Mouse (Mus musculus) adrenal gland (tissue): ENCODE results near the gene Olfr53.
"Not testable (repeated sequence)": the region's sequence is repeated elsewhere in the genome, so short reads cannot be mapped to it uniquely, and the experiment has no call there.

Experiments used
- intact Hi-C: fragments of 180-260 bp; cut with DNase I; formaldehyde crosslinking; loops from one replicate; pipeline ENCODE4 v1.15.1; 2025
- long read RNA-seq, 2 experiments: library from polyadenylated mRNA; unstranded; transcript quantifications; one replicate each; pipeline ENCODE4 v2.0.0; 2020; ENCODE audit warnings: borderline replicate concordance in 1 of 2; ENCODE audit not compliant: insufficient replicate concordance in 1 of 2

Gene Olfr53
- long read RNA-seq, experiment 1, result 0 reads
- long read RNA-seq, experiment 2, result 0 reads

DNA sequence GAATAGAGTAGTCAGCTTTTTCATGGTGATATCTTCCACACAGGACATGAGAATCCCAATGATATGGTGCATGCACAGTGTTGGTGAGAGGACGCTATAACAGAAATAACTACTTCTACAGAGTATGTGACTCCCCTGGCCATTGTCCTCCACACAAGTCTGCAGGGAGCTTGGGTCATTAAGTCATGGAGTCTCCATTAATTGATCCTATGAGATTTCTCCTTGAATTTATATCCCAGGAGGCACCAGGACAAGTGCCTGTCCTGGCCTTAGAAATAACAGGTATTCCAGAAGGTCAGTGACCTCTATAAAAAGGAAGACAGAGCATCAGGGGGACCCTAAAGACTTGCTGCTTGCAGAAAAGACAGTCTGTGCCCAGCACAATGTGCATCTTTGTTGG, at the start of gene Olfr53:
Gene Olfr53, plus strand, starts transcription at position 301 of the 400 bp plus-strand sequence.
- intact Hi-C loops, result no loop called here

DNA sequence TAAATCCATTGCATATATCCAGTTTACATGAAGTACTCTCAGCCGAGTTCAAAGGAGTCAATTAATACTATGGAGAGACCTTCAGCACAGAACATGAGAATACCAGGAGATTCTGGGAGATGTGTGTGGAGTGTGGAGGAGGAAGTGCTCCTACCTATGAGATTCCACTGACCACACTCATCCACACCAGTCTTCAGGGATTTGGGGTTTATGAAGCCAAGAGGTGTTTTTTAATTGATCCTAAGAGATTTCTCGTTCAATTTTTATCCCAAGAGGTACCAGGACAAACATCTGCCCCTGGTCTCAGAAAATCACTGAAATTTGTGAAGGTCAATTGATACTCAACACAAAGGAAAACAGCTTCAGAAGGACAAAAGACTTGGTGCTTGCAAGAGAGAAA, 45.3 kb upstream of the Olfr53 start, which contains the start of gene Olfr46:
Gene Olfr46, plus strand, starts transcription at position 301 of the 400 bp plus-strand sequence.
- intact Hi-C loops, result not testable (repeated sequence)

DNA sequence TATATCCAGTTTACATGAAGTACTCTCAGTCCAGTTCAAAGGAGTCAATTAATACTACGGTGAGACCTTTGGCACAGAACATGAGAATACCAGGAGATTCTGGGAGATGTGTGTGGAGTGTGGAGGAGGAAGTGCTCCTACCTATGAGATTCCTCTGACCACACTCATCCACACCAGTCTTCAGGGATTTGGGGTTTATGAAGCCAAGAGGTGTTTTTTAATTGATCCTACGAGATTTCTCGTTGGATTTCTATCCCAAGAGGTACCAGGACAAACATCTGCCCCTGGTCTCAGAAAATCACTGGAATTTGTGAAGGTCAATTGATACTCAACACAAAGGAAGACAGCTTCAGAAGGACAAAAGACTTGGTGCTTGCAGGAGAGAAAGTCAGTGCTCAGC, 17.6 kb upstream of the Olfr53 start, which contains the start of gene Olfr61:
Gene Olfr61, plus strand, starts transcription at position 301 of the 400 bp plus-strand sequence.
- intact Hi-C loops, result not testable (repeated sequence)

DNA sequence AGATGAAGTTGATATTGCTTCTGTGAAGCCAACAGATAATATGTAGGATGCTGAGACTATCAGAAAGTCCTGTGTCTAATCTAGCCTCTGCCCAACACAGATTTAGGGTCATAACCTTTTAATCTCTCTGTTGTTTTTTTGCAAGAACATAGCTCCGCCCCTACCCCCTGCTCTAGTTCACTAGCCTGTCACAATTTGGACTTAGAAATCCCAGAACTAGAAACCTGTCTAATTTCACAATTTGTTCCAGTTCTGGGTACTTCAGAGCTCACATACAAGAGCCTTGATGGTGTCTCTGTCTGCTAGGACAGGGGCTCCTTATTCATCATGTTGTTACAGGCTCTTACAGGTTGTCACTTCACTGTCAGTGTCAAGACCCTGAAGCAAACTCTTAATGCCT, 15.7 kb upstream of the Olfr53 start:
- intact Hi-C loops, result no loop called here

GRCm38 (mm10) chr7:140659630-140660029, 13.4 kb downstream of the Olfr53 start, which contains the start of gene Olfr539:
TSS of gene Olfr539 (plus strand) at chr7:140659930.
- intact Hi-C loops, result loop anchor here (5.0 kb wide), 1 partner anchor 33 kb away; no protein-coding TSS in a partner anchor

- intact Hi-C loops, result not testable (repeated sequence)
Measured at GRCm38 (mm10) chr7:140670693-140671092, 24.4 kb downstream of the Olfr53 start.

DNA sequence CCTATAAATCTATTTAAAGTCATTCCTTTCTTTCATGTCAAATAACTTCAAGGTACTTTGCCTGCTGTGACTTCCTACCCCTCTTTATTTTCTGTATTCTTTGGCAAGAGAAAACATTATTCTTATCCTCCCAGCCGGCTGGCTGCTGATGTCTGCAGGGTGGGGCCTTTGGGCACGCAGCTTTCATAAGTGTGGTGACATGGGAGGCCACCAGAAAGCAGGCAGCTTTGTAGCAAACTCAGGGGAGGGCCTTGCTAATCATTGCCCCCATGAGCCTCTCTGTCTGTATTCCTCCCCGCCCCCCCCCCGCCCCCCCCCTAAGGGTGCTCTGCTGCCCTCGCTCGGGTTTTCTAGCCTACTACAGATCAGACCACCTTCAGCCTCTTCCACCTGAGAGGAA, 29.6 kb downstream of the Olfr53 start:
- intact Hi-C loops, result no loop called here

DNA sequence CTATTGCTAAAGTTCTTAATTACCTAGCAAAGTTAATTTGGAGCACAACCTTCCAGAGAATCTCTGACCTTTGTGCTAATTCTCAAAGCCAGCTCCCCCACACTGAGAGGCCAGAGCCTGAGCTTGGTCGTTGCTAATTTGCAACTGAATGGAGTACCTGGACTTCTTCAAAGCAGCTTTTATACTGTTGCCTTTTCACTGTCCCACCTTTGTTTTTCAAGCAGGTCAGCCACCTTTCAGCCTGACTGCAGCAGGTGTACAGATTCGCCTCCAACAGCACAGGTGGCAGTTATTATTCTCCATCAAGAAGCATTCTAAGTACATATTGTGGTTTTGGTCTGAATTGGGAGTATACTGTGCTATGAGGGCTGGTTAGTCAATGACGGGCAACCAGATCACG, 33.3 kb downstream of the Olfr53 start:
- intact Hi-C loops, result not testable (repeated sequence)

GRCm38 (mm10) chr7:140681651-140682050, 35.4 kb downstream of the Olfr53 start, which contains the start of gene Olfr45:
TSS of gene Olfr45 (plus strand) at chr7:140681951.
- intact Hi-C loops, result no loop called here

- intact Hi-C loops, result no loop called here
Measured at GRCm38 (mm10) chr7:140696967-140697366, 50.7 kb downstream of the Olfr53 start, which contains the start of gene Olfr541. TSS of gene Olfr541 (plus strand) at chr7:140697267.
